Mouse (Mus musculus) monocyte, adult 5-6 weeks (primary cell): ENCODE measurements at regions not wholly inside any gene's neighbourhood (a gene's known extent, or its start where the extent isn't known, plus 50 kb on each side); places are given as distances from the start of the nearest gene placed in this dataset.
A peak's percentile ranks its signal among the peaks of the same experiment; 100 is the strongest.
"Not testable (repeated sequence)": the region's sequence is repeated elsewhere in the genome, so short reads cannot be mapped to it uniquely, and the experiment has no call there.

Experiments used
- ATAC-seq: fragments of 153-309, 156-312 bp; replicated peaks from 2 replicates; pipeline ENCODE4 v1.8.0; 2017; ENCODE audit warnings: mild to moderate bottlenecking; ENCODE audit not compliant: low TSS enrichment, insufficient number of reproducible peaks, severe bottlenecking, poor library complexity, low FRiP score

DNA sequence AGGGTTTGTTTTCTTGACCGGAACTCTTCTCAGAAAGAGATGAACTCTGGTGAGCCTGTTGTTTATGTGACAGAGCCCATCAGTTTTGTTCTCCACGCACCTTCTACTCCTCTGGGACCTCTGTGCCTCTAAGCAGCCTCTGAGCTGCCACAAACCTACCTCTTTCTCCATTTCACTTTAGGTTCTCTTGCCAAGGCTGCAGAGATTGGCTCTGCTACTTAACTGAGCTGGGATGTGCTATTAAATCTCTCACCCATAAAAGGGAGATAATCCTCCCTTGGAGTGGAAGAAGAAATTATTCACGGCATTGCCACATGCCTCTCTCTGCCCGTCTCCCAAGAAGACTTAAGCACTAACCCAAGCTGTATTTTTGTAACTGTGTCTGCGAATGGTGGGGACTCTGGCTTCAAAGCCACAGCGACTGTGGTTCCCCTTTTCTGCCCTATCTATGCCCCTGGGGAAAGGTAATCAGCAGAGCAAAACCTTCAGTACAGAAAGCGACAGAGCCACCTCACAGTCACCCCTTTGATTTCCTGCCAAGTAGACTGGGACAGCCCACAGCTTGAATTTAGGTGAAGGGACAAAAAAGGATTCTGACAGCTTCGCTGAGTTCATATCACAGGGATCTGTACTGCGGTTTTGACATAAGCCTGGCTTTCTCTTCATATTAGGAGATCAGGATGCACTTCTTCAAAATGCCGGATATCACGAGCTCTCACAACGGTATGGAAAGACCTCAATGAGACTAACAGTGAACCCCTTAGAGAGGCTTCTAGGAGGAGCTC lies 118.2 kb upstream of the Abca1 start:
- ATAC-seq, result peak; percentile 56; the same call in 1 of the 2 replicates

GRCm38 (mm10) chr4:53270433-53270832 lies 110.7 kb upstream of the Abca1 start:
- no peak for ATAC-seq

DNA sequence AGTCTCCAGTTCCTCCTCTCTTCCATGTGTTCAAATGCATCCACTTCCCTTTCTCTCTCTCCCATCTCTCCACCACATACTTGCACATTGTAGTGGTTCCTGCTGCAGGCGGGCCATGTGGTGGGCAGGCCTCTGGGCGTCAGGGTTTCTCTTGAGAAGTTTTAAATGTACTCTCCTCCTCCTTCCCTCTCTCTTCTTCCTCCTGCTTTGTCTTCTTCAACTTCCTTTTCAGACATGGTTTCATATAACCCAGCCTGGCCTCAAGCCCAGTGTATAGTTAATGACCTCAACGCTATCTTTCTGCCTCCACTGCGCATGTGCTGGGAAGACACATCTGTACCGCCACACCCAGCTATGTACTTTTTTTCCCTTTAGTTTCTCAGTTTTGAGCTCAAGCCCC lies 110.3 kb upstream of the Abca1 start:
- no peak for ATAC-seq

DNA sequence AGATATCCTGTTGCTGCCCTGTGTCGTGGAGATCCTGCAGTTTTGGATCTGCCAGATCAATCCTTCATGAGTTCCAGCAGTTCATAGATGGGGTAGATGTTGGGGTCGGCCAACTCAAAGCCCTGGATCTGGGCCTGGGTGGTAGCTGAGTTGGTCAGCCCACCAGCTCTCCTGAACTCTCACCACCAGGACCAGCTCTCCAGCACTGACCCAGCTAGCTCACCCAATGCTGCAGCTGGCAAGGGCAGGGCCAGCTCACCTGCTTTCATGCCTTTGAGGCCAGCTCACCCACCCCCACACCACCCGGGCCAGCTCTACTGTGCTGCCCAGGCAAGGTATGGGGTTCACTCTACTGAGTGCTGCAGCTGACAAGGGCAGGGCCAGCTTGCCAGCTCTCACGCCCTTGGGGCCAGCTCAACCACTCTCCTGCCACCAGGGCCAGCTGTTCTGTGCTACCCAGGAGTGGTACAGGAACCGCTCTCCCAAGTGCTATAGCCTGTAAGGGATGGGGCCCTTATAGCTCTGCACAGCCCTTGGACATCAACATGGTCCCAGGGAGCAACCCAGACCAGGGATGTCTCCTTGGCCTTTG lies 109.7 kb upstream of the Abca1 start:
- ATAC-seq, result no peak

DNA sequence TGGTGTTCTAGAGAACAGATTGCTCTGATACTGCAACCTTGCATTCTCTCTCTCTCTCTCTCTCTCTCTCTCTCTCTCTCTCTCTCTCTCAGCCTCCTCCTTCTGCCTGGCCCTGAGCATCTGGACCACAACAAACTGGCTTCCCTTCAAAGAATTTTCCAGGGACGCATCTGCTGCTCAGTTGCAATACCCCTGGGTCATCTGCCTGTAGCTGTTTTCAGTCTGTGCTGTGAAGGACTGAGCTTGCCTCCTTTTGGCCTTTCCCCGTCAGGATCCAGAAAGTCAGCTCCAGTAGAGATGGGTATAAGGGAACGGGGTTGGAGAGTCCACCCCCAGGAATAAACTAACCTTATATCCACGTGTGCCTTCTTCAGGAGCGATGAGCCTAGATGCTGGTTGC lies 105.2 kb upstream of the Abca1 start:
- ATAC-seq, result no peak

- ATAC-seq, result no peak
Observed at GRCm38 (mm10) chr4:53264501-53264900, 104.8 kb upstream of the Abca1 start.

- ATAC-seq, result no peak
Observed at GRCm38 (mm10) chr4:53263776-53264175, 104.1 kb upstream of the Abca1 start.

DNA sequence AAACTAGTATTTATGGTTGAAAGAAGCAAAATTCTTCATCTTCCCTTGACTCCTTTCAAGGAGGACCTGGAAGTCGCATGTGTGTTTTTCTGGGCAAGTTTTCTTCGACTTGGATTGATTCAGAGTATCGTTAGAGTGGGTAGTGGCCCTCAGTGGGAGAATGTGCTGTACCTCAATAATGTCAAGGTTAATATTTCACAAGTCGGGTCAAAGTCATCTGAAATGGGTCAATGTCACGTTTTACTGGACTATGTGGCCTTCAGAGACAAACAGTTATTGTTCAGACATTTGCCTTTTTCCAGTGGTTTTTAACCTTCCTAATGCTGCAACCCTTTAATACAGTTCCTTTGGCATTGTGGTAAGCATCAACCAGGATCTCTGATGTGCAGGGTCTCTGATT lies 102.8 kb upstream of the Abca1 start:
- ATAC-seq, result no peak

GRCm38 (mm10) chr4:53261556-53262140 lies 102.0 kb upstream of the Abca1 start:
- ATAC-seq, result no peak

DNA sequence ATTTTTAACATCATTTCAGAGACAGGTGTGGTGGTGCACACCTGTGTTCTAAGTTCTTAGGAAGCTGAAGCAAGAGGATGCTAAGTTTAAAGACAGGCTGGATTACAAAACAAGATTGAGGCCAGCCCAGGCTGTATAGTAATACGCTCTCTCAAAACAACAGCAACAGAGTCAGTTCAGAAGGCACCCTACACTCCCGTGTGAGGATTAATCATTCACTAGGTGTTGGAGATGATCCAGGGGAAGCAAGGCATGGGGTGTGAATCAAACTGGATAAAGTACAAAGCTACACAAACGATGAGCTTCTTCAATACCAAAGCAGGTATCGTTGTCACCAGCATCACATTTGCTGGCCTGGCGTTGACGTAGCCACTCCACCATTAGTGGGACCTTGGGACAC lies 99.3 kb upstream of the Abca1 start:
- ATAC-seq, result no peak

- ATAC-seq, result no peak
Observed at GRCm38 (mm10) chr4:53256996-53257395, 97.3 kb upstream of the Abca1 start.

- ATAC-seq, result no peak
Observed at GRCm38 (mm10) chr4:53254483-53254882, 94.8 kb upstream of the Abca1 start.

- no peak for ATAC-seq
Observed at GRCm38 (mm10) chr4:53253680-53254079, 94.0 kb upstream of the Abca1 start.

GRCm38 (mm10) chr4:53250325-53250724 lies 90.6 kb upstream of the Abca1 start:
- ATAC-seq, result no peak

DNA sequence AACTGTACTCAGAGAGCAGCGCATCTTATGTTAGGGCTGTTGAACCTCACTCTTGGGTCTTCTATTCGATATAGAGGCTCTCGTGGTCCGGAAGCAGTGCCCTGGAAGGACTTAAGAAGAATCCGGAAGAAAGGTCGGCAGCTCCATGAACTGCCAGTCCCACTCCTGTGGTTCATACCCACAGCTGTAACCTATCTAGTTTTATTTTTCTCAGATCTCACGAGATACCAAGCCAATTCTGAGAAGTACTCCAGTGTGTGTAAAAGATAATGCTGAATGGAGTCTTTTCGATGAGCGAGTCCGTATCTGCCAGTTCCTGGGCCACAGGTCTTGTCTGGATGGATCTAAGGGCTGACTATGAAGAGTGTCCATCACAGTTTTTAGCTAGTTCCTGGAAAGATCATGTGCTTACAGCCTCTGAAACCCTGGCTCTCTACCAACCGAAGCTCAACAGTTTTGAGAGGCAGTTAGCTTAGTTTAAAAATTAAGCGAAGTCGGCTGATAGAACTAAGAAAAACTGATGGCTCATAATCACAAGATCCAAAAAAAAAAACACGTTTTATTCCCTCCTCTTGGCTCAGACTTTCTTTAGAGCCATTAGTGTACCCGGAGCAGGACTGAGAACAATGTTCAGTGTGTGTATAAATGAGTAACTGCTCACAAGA lies 86.5 kb upstream of the Abca1 start:
- no peak for ATAC-seq

DNA sequence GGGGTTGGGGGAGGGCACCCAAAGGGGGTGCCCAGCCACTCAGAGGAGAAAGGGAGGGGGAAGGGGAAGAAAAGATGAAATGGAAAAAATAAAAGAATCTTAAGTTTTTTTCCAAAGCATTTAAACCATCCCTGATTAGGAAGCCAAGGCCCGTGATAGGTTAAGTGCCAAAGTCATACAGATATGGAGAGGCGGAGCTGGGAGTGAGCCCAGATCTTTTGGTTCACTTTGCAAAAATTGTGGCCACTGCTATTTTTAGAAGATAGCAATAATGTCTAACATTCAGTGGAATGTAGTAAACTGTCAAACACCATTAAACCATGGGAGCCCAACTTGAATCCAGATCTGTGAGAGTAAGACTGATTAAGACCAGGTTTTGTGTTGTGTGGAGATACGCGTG lies 85.9 kb upstream of the Abca1 start:
- ATAC-seq, result no peak

GRCm38 (mm10) chr4:53243473-53243872 lies 83.8 kb upstream of the Abca1 start:
- ATAC-seq, result not testable (repeated sequence)

GRCm38 (mm10) chr4:53239856-53240255 lies 80.2 kb upstream of the Abca1 start:
- ATAC-seq, result no peak

DNA sequence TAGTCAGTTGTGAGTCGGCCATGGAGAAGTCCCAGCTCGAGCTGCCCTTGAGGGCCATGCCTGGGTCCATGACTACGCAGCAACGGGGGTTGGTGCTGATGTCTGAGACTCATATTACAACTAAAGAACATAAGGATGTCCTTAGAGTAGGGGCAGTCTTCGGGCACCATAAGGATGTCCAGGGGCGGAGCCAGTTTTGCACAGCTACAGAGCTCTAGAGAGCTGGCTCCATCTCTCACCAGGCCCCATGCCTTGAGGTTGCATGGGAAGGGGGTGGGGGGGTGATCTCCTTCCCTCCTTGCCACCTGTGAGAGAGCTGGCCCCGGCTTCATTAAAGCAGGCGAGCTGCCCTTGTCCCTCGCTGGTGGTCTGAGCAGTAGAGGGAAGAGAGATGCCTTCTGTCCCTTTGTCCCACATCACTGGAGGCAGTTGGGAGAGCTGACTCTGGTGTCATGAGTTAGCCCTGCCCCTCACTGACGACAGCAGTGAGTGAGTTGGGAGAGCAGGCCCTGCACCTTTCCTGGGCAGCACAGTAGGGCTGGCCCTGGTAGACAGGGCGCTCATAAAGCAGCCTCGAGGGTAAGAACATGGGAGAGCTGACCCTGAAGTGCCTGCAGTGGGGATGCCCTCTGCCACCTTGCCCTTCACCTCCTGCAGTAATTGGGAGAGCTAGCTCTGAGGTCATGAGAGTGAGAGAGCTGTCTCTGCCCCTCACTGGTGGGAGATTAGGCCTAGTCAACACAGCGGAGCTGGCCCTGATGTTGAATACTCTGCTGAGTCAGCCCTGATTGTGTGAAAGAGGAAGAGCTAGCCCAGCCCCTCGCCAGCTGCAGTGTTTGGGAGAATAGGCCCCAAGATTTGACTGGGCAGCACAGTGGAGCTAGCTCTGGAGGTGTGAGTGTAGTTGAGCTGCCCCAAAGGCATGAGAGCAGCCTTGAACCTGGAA lies 78.9 kb upstream of the Abca1 start:
- peak; percentile 82 for ATAC-seq
